Mouse (Mus musculus) urinary bladder, postnatal 25 days (tissue): Measurements from ENCODE around the gene Gpr182.
"Not testable (repeated sequence)": the region's sequence is repeated elsewhere in the genome, so short reads cannot be mapped to it uniquely, and the experiment has no call there.

Source experiments
- DNase-seq: peaks from one replicate; pipeline ENCODE4 v3.0.0; 2022; ENCODE audit warnings: low spot score

Gpr182 gene

DNA sequence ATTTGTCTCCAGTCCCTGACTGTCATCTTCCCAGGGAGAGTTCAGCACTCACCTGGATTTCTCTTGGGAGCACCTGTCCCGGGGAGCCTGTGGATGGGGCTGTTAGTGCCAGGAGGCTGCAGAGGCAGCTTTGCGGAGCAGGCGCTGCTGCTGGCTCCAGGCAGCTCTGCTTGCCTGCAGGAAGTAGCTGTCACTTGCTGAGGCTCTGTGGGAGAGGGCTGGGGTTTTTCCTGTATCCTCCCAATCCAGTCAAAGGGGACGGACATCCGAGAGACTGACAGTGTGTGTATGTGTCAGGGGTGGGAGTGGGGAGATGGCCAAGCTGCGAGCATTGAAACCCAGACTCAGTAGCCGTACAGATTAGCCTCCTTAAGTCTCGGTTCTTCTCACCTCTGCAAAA, at the start of gene Gpr182:
Gene Gpr182 (minus strand): TSS at position 185 of the 400 bp plus-strand sequence.
- DNase-seq: no peak

DNA sequence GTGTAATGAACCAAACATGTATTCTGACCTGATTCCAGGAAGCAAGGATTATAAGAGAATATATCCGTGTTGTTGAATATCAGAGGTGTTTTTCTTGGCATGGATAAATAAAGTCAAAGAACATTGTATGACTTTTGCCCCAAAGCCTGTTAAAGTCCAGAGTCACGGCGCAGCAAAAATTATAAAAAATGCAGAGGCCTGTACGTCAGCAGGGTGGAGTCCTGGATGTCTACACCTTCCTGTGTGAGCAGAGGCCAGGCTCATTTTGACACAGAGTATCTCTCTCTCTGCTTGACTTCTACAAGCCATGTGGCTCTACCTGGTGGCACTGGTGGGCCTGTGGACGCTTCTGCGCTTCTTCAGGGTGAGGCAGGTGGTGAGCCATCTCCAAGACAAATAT, 49.4 kb upstream of the Gpr182 start, which contains the start of gene Rdh16:
Gene Rdh16 (plus strand): TSS at position 262 of the 400 bp plus-strand sequence.
- DNase-seq: no peak

DNA sequence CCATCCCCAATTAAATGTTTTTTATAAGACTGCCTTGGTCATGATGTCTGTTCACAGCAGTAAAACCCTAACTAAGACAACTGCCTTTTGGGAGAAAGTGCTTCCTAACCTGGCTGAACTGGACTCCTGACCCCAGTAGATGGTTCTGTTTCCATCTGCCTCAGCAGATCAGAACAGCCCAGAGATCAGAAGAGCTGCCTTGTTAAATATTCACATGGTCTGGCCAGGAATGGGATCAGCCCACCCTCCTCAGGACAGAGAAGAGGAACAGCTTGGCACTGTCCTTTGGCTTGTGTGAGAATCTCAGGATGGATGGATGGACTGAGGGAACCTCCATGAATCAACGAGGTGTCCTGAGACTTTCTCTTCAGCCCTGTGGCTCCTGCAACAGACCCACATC, 47.8 kb upstream of the Gpr182 start:
- no peak for DNase-seq

DNA sequence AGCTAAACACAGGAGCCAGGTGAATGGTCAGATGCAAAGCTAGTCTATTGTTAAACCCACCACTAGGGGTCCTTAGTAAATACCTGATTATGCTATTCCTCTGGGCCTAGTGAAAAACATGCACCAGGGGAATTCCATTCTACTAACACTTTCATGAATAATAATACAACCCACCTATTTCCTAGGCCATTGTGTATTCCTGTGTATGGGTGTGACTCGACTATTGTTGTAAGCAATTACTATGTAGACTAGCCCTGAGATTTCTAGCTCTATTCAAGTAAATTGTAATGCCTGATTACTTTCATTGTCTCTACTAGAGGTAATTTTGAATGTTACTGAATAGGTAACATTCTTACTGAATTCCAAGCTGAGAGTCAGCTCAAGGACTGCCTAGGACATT, 33.9 kb upstream of the Gpr182 start:
- not testable (repeated sequence) for DNase-seq

DNA sequence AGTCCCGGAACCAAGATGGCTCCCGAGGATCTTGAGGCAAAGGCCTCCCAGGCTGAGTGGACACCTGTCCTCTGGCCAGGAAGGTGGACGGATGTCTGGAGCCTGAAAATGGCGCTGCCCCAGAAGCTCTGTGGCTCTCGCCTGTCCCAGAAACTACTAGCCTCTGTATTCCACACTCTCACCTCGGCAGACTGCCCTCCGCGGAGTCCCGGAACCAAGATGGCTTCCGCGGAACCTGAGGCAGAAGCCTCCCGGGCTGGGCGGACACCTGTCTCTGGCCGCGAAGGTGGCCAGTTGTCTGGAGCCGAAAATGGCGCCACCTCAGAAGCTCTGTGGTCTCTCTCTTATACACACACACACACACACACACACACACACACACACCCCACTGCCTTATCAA, 30.8 kb upstream of the Gpr182 start:
- DNase-seq: not testable (repeated sequence)

DNA sequence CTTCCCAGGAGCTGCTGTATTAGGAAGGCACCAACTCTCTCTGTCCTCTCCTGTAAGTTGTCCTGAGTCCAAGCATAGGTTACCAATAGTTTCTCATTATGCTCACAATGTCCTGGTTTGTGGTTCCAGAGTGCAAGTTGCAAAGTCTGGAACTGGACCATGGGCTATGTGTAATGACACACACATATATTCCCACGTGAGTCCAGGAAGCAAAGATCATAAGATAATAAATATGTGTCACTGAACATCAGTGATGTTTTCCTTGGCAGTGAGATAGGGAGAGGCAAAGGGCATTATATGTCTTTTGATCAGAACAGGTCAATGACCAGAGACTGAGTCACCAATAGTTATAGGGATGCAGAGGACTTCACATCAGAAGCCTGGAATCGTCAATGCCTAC, 24.5 kb upstream of the Gpr182 start, which contains the start of gene Rdh9:
Gene Rdh9 (plus strand): TSS at position 376 of the 400 bp plus-strand sequence.
- DNase-seq: no peak

DNA sequence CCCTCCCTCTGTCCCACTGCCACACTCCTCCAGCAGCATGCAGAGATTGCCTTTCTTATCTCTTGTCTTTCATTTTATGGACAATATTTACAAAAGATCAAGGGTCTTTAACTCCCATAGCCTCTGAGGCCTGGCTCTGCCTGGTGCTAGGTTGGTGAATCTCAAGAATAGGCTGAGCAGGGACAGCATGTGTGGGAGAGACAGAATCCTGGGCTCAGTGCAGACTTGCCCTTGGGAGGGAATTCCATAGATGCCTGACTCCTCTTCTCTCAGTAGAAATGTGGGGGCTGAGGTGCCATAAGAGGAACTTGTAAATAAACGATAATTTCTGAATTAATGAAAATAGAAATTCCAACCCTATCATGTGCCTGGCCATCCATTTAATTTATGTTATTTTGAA, 15.0 kb upstream of the Gpr182 start:
- no peak for DNase-seq

DNA sequence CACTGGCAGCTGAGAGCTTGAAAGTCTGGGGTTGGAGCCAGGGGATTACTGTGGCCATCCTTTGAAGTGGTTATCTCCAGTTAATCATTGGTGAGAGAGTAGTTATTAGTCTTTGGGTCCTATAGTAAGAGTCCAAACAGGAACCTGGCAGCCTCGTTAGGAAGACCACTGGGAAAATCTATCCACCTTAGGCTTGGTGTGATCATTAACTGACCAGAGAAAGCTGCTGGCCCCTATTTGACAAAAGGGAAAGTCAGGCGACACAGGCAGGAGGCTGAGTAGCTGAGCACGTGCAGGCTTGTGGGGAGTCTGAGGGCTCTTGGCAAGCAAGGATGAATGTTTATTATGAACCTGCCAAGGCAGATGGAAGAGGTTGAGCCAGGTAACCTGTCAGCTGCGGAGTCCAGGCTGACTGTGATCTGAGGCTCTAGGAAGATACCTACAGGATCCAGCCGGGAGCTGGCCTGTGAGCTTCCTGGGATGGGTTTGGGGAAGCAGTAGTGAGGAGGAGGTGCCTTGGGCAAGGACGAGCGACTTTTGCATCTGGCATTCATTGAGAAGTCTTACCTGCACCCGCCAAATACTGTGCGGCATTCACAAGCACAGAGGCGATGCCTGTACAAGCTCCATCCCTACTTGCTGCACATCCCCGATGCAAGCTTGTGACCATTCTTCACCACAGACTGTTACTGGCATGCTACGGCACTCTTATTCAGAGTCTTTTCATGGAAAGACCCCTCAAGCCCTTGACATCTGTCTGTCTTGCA, 12.6 kb upstream of the Gpr182 start:
- DNase-seq: no peak

DNA sequence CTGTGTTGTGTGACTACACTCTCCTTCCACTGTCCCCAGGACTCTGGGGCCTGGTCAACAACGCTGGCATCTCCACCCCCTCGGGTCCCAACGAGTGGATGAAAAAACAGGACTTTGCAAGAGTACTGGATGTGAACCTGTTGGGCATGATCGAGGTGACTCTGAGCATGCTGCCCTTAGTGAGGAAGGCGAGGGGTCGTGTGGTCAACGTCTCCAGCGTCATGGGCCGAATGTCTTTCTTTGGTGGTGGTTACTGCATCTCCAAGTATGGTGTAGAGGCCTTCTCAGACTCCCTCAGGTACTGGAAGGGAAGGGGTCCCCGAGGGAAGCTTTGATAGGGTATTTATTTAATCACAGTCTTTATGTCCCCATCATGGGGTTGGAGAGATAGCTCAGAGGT, 11.4 kb upstream of the Gpr182 start:
- not testable (repeated sequence) for DNase-seq

DNA sequence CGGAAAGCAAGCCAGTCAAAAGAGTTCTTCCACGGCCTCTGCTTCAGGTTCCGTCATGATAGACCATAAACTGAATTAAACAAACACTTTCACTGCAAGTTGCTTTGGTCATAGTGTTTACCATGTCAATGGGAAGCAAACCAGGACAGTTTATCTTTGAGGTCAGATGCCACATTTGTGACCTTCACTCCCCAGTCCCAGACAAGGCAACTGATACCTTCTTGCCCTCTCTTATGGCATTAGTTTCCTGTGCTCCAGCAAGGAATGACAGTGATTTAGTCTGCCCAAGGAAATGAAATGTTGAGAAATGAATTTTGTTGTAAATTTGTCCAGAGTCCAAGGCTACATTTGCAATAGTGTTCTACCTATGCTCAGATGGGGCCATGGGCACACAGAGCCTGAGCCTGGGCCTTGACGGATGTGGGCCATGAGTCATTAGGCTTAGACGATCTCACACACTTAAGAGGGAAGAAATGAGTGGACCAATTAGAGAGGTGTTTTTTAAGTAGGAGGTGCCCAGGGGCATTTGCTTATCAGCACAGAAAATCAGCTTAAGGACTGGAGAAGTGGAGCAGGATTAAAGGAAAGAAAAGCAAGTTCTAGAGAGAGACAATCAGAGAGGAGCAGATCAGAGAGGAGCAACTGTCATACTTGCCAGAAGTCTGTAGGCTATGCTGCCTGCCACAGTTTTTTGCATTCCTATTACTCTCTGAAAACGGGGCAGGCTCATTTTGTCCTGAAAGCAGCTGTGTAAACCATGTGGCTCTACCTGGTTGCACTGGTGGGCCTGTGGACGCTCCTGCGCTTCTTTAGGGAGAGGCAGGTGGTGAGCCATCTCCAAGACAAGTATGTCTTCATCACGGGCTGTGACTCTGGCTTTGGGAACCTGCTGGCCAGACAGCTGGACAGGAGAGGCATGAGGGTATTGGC, 7.9 kb upstream of the Gpr182 start, which contains the start of the genes Rdh1 and Rdh16f1:
Gene Rdh1 (plus strand): TSS at position 541 of the 930 bp plus-strand sequence.
Gene Rdh16f1 (plus strand): TSS at position 607 of the 930 bp plus-strand sequence.
- DNase-seq: peak; percentile 2

DNA sequence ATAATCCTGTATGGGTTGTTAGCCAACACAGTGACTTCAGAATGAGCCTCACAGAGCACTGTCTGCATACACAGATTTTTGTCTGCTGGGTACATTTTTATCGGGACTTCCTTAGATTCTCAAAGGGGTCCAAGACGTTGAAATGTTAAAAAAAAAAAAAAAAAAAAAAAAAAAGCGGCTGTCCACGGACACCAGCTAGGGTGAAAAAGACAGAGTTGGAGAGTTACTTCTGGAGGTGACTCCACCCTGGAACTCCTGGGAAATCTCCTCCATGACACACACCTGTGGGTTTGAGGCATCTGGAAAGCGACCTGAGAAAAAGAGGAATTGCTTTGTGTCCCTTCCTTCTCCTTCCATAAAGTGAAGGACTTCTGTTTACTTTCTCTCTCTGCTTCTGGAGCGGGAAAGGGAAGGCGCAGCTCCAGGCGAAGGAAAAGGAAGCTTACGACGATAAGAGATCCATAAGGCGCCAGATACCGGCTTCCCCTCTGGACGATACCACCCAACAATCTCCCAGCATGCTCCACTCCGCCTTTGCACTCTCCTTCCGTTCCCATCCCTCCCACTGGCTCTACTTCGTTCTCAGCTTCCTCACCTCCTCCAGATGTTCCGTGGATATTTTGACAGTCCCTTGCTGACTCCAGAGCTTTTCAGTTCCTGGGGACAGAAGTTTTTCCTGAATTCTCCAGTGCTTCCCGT, 4.4 kb upstream of the Gpr182 start:
- no peak for DNase-seq

DNA sequence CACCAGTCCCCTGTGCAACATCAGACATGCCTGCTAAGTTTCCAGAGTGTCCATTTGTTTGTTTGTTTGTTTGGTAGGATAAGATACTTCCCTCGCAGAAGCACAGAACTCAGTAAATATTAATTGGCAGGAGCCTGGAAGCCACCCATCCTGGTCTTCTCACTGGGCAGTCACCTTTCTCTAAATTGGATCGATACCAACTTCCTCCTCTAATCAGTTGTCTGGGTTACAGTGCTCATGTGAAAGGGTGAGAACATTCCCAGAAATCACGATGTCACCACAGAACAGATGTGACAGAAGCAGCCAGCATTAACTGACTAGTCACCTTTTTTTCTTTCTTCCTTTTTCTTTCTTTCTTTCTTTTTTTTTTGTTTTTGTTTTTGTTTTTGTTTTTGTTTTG, 3.7 kb upstream of the Gpr182 start:
- no peak for DNase-seq

DNA sequence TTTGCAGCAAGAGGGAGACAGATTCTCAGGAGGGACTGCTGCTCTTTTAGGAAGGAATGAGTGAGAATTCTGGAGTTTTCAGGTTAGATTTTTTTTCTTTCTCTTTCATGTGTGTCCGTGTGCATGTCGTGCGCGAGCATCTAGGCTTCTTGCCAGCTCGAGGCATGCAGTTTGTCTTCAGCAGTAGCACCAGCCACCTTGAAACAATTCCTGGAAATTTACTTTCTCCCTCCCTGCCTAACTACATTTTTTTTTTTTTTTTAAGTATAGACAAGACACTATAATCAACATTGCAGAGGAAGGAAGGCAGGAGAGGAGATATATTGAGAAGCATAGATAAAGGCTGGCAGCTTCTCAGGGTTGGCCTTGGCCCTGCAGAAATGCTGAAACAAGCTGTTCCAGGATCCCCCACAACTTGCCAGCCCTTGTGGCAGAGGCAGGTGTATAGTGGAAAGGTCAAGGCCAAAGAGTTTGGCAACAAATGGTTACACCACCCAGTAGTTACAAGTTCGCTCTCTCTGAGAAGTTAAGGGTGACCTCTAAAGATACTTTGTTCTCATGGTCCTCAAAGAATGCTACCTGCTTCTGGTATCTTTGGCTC, 3.1 kb upstream of the Gpr182 start:
- DNase-seq: no peak

DNA sequence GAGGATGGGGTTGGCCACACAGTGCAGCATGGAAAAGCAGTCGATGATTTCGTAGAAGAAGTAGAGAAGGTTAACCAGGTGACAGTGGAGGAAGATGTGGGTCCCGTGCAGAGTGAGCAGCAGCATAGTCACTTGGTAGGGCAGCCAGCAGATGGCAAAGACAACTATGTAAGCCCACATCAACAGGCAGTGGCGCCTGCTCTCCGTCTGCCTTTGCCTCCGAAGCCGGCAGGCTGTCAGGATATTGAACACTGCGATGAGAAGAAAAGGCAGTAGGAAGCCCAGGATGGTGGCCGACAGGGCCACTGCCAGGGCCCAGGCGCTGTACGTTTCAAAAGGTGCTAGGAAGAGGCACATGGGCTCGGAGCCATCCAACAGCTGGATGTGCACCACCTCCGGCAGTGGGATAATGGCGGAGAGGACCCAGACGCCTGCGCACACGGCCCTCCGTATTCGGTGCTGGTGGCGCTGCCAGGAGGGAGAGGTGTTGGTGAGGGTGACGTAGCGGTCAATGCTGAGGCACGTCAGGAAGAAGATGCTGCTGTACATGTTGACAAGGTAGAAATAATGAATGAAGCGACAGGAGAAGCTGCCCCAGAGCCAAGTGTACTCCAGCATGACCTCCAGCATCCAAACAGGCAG, 1.3 kb downstream of the Gpr182 start:
- DNase-seq: no peak

DNA sequence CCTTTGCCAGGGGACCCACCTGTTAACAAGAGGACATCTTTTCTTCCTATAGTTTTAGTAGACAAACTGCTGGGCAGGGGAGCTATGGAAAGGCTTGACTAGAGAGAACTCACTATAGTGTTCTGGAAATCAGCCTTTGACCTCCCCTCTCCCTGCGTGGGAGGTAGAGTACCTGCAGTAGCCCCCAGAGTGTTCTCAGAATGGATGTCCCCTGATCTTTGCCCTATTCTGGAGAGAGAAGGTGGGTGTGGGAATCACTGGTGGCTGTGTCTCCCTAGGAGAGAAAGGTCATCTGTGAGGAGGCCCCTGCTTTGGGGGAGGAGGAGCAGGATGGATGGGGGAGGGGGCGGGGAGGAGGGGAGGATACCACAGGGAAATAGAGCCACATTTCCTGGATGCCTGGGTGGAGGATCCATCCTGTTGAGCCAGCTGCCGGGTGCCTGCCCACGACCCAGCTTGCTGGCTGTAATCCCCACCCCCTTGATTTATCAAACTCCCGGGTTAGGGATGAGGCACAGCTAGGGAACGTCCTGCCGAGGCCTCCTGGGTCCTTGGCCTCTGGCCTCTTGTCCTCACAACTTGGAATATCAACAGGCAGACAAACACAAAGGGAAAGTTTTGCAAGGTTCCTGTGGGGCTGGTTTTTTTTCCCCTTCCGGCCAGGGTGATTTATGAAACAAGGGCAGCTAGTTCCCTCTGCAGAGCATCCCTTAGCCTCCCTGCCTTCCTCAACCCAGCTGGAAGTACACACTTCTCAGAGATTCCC, 2.5 kb downstream of the Gpr182 start:
- DNase-seq: no peak

DNA sequence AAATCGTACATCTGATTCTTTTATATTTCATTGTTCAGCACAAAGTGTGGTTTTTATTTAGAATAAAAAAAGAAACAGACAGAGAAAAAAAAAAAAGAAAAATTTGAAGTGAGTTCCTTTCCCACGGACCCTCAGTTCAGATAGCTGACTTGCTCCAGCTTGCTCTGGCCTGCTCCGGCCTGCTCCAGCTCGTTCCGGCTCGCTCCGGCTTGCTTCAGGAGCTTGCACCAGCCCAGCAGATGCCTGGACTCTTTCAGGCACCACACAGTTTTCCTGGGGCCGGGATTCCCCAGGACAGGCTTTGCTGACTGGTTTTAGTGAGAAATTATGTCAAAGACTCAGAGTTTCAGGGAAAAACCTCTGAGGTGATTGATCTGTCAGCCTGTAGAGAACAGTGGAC, 4.3 kb downstream of the Gpr182 start:
- DNase-seq: no peak

DNA sequence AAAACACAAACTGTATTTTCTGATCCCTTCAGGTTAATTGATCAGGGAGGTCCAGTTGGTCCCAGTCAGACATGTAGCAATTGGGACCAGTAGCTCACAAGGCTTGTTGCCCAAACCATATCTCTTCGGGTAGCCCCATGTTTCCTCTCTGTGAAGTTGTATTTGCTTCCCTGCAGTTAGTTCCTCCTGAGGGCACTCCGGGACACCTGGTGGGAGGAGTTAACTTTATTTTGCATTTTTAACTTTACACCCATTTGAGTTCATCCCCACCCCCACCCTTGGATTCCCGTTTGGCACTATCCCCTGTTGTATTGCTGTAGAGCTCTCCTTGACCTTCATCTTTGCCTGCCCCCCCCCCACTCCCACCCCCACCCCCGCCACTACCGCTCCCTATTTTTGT, 5.6 kb downstream of the Gpr182 start:
- no peak for DNase-seq

DNA sequence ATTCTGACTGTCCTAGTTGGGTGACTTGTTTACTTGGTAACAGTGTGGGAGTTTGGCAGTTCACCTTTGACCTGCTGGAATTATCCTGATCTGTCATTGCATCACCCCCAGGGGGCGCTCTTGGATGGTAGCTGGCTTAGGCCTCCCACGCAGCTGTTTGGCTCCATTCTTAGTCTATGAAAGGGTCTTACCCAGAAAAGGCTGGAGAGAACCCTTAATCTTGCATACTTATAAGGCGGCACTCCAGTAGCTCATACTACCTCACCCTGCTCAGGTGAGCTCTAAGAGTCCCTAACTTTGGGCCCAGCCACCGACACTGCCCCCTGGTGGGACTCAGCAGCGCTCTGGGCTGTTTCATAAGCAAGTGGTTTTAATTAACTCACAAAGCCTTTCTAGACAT, 6.9 kb downstream of the Gpr182 start:
- DNase-seq: peak; percentile 29

DNA sequence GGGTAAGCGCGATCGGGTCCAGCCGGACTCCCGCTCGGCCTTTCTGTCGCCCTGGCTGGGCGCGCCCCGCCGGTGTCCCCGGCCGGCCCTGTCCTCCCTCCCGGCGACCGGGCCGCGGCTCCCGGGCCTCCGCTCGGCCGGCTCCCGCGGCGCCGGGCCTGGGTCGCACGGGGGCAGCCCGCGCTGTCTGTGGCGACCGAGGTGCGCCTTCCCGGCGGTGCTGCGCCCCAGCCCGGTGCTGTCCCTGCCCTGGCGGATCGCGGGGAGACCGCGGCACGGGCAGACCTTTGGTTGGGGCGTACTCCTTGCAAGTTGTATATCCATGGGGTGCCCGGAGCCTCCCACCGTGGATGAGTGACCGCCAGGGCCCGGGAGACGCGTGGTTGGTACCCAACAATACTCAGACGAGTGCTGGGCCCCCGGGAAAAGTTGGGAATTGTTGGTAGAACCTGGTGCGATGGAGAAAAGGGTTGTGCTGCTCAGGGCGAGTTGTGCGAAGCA, 11.8 kb downstream of the Gpr182 start:
- peak; percentile 35 for DNase-seq

DNA sequence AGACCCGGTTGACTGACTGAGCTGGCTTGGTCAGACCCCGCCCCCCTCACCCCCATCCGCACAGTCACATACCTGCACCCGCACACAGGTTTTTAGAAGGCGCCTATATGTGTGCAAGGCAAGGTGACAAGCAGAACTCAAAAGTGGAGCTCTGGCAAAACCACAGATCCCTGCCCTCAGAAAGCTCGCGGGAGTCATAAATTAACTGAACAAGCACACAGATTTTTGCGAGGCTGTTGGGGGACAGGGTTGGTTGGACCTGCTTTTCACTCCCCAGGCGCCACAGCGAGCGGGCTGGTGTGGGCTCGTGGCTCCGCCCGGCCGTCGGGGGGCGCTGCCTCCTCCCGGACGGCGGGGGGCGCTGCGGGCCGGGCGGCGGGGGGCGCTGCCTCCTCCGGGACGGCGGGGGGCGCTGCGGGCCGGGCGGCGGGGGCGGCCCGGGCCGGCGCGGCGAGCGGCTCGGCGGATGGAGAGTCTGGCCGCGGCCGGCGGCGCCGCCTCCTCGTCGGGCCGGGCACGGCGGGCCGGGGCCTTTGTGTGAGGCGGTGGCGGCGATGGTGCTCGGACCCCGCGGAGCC, 12.4 kb downstream of the Gpr182 start, which contains the start of gene Zbtb39:
Gene Zbtb39 (plus strand): TSS at position 456 of the 578 bp plus-strand sequence.
- peak; percentile 81 for DNase-seq
